In genomic region chr19:19058710-19059398, GRCm38 (mm10) we compare ENCODE assay signal across 14 mouse cellular contexts. TPM values are rescaled to one million over a fixed set of nuclear protein-coding genes. Genes with fewer than 3 reads are reported as not detected.
A peak's percentile ranks its signal among the peaks of the same experiment; 100 is the strongest.
DNase-seq lines count a peak whose midpoint lies in the region; ATAC-seq lines count a peak whose summit lies in the region.
"Had no signal": no experiment of that assay in that cellular context is flagged by ENCODE, and none has a peak within 500 bp of the region (broad histone marks: within the 10 kb centered on the region; RNA-seq: fewer than 3 reads in every experiment).

No protein-coding gene starts in this region.

- H3K27ac ChIP-seq in kidney, embryonic 14.5 days (ENCODE audit: low read depth, low read length), result no peak overlapping the region
- no peak overlapping the region for H3K27ac ChIP-seq in hindbrain, embryonic 14.5 days
- H3K27ac ChIP-seq in heart, embryonic 12.5 days (ENCODE audit: poor library complexity, severe bottlenecking), result no peak overlapping the region

- H3K4me3 ChIP-seq in kidney, embryonic 14.5 days (ENCODE audit: low read length), result no peak overlapping the region
- no peak overlapping the region for H3K4me3 ChIP-seq in hindbrain, embryonic 14.5 days (replicated peaks; ENCODE audit: low read length)
- H3K4me3 ChIP-seq in heart, embryonic 12.5 days, result no peak overlapping the region
- H3K4me3 ChIP-seq: myocyte had no signal

- H3K4me2 ChIP-seq in kidney, embryonic 14.5 days (replicated peaks; ENCODE audit: low read depth, low read length), result no peak overlapping the region
- H3K4me2 ChIP-seq in hindbrain, embryonic 14.5 days (replicated peaks), result peak overlapping the region; percentile 1
- H3K4me2 ChIP-seq in heart, embryonic 12.5 days, result no peak overlapping the region

- ATAC-seq in kidney, embryonic 14.5 days (ENCODE audit: low FRiP score, low TSS enrichment), result peak; percentile 96
- peak; percentile 64 for ATAC-seq in hindbrain, embryonic 14.5 days (ENCODE audit: low FRiP score)
- ATAC-seq in heart, embryonic 12.5 days (ENCODE audit: insufficient number of reproducible peaks, low FRiP score), result no peak
- no peak for ATAC-seq in erythroid progenitor cell, adult 5-6 weeks (replicated peaks; ENCODE audit: low FRiP score, poor library complexity, severe bottlenecking)

- no peaks in the 10 kb centered on the region for H3K36me3 ChIP-seq in kidney, embryonic 14.5 days (ENCODE audit: control insufficient read depth, insufficient read depth, low read length)
- no peaks in the 10 kb centered on the region for H3K36me3 ChIP-seq in hindbrain, embryonic 14.5 days (replicated peaks; ENCODE audit: control insufficient read depth, insufficient read depth)
- H3K36me3 ChIP-seq in heart, embryonic 12.5 days, result no peaks in the 10 kb centered on the region

- H3K27me3 ChIP-seq in kidney, embryonic 14.5 days (ENCODE audit: control insufficient read depth, insufficient read depth, low read length), result no peaks in the 10 kb centered on the region
- no peaks in the 10 kb centered on the region for H3K27me3 ChIP-seq in hindbrain, embryonic 14.5 days (ENCODE audit: control insufficient read depth, insufficient read depth, low read length)
- H3K27me3 ChIP-seq in heart, embryonic 12.5 days (replicated peaks), result no peaks in the 10 kb centered on the region

- H3K9me3 ChIP-seq in kidney, embryonic 14.5 days (ENCODE audit: control insufficient read depth, low read length), result no peaks in the 10 kb centered on the region
- H3K9me3 ChIP-seq in hindbrain, embryonic 14.5 days (ENCODE audit: control insufficient read depth, low read length), result no peaks in the 10 kb centered on the region
- H3K9me3 ChIP-seq in heart, embryonic 12.5 days (replicated peaks), result no peaks in the 10 kb centered on the region

- no peaks in the 10 kb centered on the region for H3K4me1 ChIP-seq in kidney, embryonic 14.5 days (ENCODE audit: control insufficient read depth, insufficient read depth, low read length)
- H3K4me1 ChIP-seq in hindbrain, embryonic 14.5 days (replicated peaks; ENCODE audit: control insufficient read depth, insufficient read depth, low read length), result 0 out of 2 replicates have a peak, but pooled peaks cover 8% of the 10 kb centered on the region
- H3K4me1 ChIP-seq in heart, embryonic 12.5 days (replicated peaks), result no peaks in the 10 kb centered on the region

- H3K9ac ChIP-seq in kidney, embryonic 14.5 days (ENCODE audit: low read depth, low read length), result no peak overlapping the region
- no peak overlapping the region for H3K9ac ChIP-seq in hindbrain, embryonic 14.5 days
- no peak overlapping the region for H3K9ac ChIP-seq in heart, embryonic 12.5 days

- DNase-seq in kidney, postnatal 4 days, result no peak
- DNase-seq in embryo, embryonic 11 days, result peak; percentile 47
- no peak for DNase-seq in hindbrain, embryonic 14.5 days (ENCODE audit: low spot score)
- peak; percentile 16 for DNase-seq in neural tube, embryonic 10.5 days (ENCODE audit: extremely low spot score, low spot score)
- DNase-seq in spleen, postnatal 10 days (ENCODE audit: low spot score in 2 of 2), result no peak
- DNase-seq: cerebellum, postnatal 36 days; gastrocnemius, postnatal 36 days; kidney, postnatal 10 days; thymus, postnatal 36 days had no signal

- WGBS in kidney, embryonic 14.5 days, result 21% methylated on average over 10 of the region's 10 CpGs
- WGBS in hindbrain, embryonic 14.5 days, result 48% methylated on average over 10 of the region's 10 CpGs
- 70% methylated on average over 10 of the region's 10 CpGs for WGBS in heart, embryonic 12.5 days

RNA-seq across cellular contexts. Expression of gene Rorb, which starts 52.1 kb away (rescaled TPM):
- polyA plus RNA-seq in kidney, embryonic 14.5 days (2014; fragmentation: Nextera tagmentation; extraction: Ambion mirVana), result 0.10 and 0.18 TPM in 2 replicates
- 13.7 and 14.9 TPM in 2 replicates for polyA plus RNA-seq in hindbrain, embryonic 14.5 days (2014; fragmentation: Nextera tagmentation; extraction: Ambion mirVana)
- 0.36 and 0.38 TPM in 2 replicates for polyA plus RNA-seq in heart, embryonic 12.5 days (2016; fragmentation: Nextera tagmentation; extraction: Ambion mirVana)
- not detected in 2 replicates for total RNA-seq in erythroid progenitor cell, adult 5-6 weeks (2015; ENCODE audit: low replicate concordance)
- not detected in 2 replicates for total RNA-seq in erythroid progenitor cell, adult 5-6 weeks (2017; ENCODE audit: low replicate concordance)
- total RNA-seq: liver, adult 2 months had no signal
- polyA plus RNA-seq: liver, adult 2 months had no signal

Comparison
In these comparisons a context has a peak if more than half of its experiments do, and no peak if none do; other contexts are left out.
1. ATAC-seq: peak in kidney, embryonic 14.5 days (single experiment) and hindbrain, embryonic 14.5 days (single experiment); none in heart, embryonic 12.5 days (single experiment) and erythroid progenitor cell, adult 5-6 weeks (single experiment).
2. DNase-seq: peak in embryo, embryonic 11 days (single experiment) and neural tube, embryonic 10.5 days (single experiment); none in kidney, postnatal 4 days (0 of 2), hindbrain, embryonic 14.5 days (single experiment) and spleen, postnatal 10 days (0 of 2).
3. RNA of gene Rorb, which starts 52.1 kb away (polyA plus RNA-seq): 13.7 to 14.9 TPM in hindbrain, embryonic 14.5 days; 0.36 to 0.38 TPM in heart, embryonic 12.5 days and 0.10 to 0.18 TPM in kidney, embryonic 14.5 days; every median in the first group is over 10 times any median in the second.